Mouse (Mus musculus) limb, embryonic 14.5 days (tissue): ENCODE results near the gene Gad1. TPM values are rescaled to one million over a fixed set of nuclear protein-coding genes. Genes with fewer than 3 reads are reported as not detected.

ENCODE experiments used
- ATAC-seq: fragments of 200-750 bp; cut with Nextera tagmentation; 2 replicates; pipeline ENCODE4 v1.8.0; 2017; ENCODE audit warnings: low read depth, moderate number of reproducible peaks, moderate TSS enrichment; ENCODE audit not compliant: low FRiP score
- DNase-seq: peaks from one replicate; pipeline ENCODE4 v3.0.0-alpha.2; 2015; ENCODE audit warnings: low spot score
- H3K27ac ChIP-seq: fragments of 300-500 bp; sonication (generic); replicated peaks from 2 replicates; pipeline ENCODE4 v1.5.1; 2014; ENCODE audit warnings: low read depth, mild to moderate bottlenecking, low read length, moderate library complexity, mixed read lengths
- H3K27me3 ChIP-seq: fragments of 300-500 bp; sonication (generic); 2 replicates; pipeline ENCODE4 v1.6.1; 2014; ENCODE audit warnings: low read length, mixed read lengths; ENCODE audit not compliant: control insufficient read depth, insufficient read depth
- H3K36me3 ChIP-seq: fragments of 300-500 bp; sonication (generic); 2 replicates; pipeline ENCODE4 v1.6.1; 2014; ENCODE audit warnings: mild to moderate bottlenecking, low read length, moderate library complexity, mixed read lengths; ENCODE audit not compliant: control insufficient read depth, insufficient read depth
- H3K4me1 ChIP-seq: fragments of 300-500 bp; sonication (generic); 2 replicates; pipeline ENCODE4 v1.6.1; 2014; ENCODE audit warnings: antibody characterized with exemption, low read length, mixed read lengths; ENCODE audit not compliant: control insufficient read depth, insufficient read depth
- H3K4me2 ChIP-seq: fragments of 300-500 bp; sonication (generic); replicated peaks from 2 replicates; pipeline ENCODE4 v1.6.1; 2014; ENCODE audit warnings: low read depth, mild to moderate bottlenecking, low read length, moderate library complexity; ENCODE audit not compliant: severe bottlenecking
- H3K4me3 ChIP-seq: fragments of 300-500 bp; sonication (generic); replicated peaks from 2 replicates; pipeline ENCODE4 v1.5.1; 2014; ENCODE audit warnings: low read length
- H3K9ac ChIP-seq: fragments of 300-500 bp; sonication (generic); 2 replicates; pipeline ENCODE4 v1.6.1; 2014; ENCODE audit warnings: mild to moderate bottlenecking, low read depth, low read length, moderate library complexity; ENCODE audit not compliant: severe bottlenecking
- H3K9me3 ChIP-seq: fragments of 300-500 bp; sonication (generic); 2 replicates; pipeline ENCODE4 v1.6.1; 2016; ENCODE audit warnings: low read length; ENCODE audit not compliant: control insufficient read depth
- POLR2A ChIP-seq: fragments of 200-500 bp; IDR thresholded peaks from 2 replicates; pipeline ENCODE4 v1.8.0; 2012; ENCODE audit warnings: inconsistent platforms, mild to moderate bottlenecking, moderate library complexity, borderline replicate concordance; ENCODE audit not compliant: insufficient read depth, insufficient read length; ENCODE audit errors: extremely low read depth
- WGBS: fragments of 180-500 bp; shearing (Covaris S2); extraction: QIAGEN DNeasy Blood & Tissue Kit; methylation state at CpG from one replicate; pipeline ENCODE4 v1.1.7; 2014; 5-methylcytosine and 5-hydroxymethylcytosine counted together
- polyA plus RNA-seq, 2 experiments: library from polyadenylated mRNA; depleted of rRNA in 1 of 2; stranded (reverse) in 1 of 2; unstranded in 1 of 2; fragments of >200 nt; fragmentation: Nextera tagmentation in 1 of 2; extraction: Ambion mirVana in 1 of 2; gene quantifications; 2 replicates each; pipeline versions ENCODE4 v1.2.1 to v1.2.3; 2012 to 2014

Gene Gad1
- polyA plus RNA-seq, 2 experiments: 0.37 to 0.91 TPM

DNA sequence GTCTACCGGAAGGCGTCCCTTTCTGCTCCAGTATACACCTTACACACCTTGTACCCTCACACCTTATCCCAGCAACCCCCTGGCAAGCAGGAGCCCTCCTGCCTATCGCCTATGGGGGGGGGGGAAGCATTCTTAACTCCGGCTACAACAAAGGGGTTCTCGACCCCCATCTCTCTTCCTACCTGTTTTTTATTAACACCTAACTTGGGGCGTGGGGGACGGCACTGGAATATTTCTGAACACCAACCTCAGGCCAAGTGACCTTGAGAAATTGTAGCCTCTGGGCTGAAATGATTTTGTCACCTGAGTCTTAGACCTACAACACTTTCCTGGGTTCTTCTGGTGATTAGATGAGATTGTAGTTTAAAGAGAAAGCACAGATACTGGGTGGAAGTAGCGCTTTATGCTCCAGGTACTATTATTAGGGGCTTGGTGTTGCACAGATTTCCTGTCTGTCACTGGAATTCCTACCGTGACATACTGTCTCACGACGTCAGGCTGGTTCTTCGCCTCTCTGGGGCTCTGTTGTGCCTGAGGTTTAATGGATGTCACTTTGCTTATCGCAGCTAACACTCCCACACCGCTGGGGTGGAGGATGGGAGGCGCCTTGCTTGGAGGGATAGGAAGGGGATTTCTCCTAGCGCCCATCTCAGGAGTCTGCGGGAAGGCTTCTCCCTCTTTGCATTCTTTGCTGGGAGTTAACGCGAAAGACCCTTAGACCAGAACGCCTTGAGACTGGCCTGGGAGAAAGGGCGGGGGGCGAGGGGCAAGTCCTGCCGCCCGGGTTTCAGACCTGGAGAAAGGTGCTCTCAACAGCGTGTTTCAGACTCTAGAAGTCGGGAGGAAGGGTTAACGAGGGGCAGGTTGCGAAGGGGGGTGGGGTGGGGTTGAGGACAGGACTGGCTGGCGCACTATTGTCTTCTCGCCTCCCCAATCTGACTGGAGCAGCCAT lies 13.1 kb downstream of the Gad1 start:
- Histone ChIP-seq H3K9me3 (no peaks in the 10 kb centered on the region), H3K4me2 (0 out of 2 replicates have a peak overlapping the region, but pooled peaks have one; percentile 16), H3K36me3 (no peaks in the 10 kb centered on the region), H3K4me3 (0 out of 2 replicates have a peak overlapping the region, but pooled peaks have one; percentile 0), H3K9ac (no peak overlapping the region), H3K27me3 (peaks cover 96% of the 10 kb centered on the region), H3K4me1 (peaks cover 37% of the 10 kb centered on the region), H3K27ac (no peak overlapping the region)
- WGBS: 4% methylated on average over 26 of the region's 30 CpGs
- DNase-seq: no peak
- no peak for TF ChIP-seq POLR2A
- ATAC-seq: no peak

DNA sequence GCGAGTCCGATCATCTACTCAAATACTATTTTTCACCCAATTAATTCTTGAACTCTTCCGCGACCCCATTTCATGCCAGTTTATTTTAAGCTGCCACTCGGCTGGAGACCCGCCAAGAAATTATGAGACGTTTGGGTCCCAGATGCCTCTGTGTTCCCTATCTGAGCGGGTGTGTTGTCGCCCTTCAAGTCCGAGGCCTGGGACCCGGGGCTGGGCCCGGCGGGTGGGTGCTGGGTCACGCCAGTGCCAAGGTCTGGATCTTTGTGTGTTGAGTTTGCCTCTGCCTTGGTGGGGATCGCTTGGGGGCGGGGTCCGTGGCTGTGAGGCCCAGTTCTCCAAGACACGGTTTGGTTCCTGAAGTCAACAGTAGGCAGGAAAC lies 13.7 kb downstream of the Gad1 start:
- H3K4me2 ChIP-seq: peak overlapping the region; percentile 16; the same call in 1 of the 2 replicates
- no peak overlapping the region for H3K9ac ChIP-seq
- WGBS: 4% methylated on average over 18 of the region's 18 CpGs
- 0 out of 2 replicates have a peak overlapping the region, but pooled peaks have one; percentile 0 for H3K4me3 ChIP-seq
- H3K36me3 ChIP-seq: no peaks in the 10 kb centered on the region
- peaks cover 35% of the 10 kb centered on the region for H3K4me1 ChIP-seq
- no peaks in the 10 kb centered on the region for H3K9me3 ChIP-seq
- ATAC-seq (no peak), DNase-seq (no peak)
- TF ChIP-seq POLR2A: no peak
- H3K27me3 ChIP-seq: peaks cover 94% of the 10 kb centered on the region
- H3K27ac ChIP-seq: no peak overlapping the region

DNA sequence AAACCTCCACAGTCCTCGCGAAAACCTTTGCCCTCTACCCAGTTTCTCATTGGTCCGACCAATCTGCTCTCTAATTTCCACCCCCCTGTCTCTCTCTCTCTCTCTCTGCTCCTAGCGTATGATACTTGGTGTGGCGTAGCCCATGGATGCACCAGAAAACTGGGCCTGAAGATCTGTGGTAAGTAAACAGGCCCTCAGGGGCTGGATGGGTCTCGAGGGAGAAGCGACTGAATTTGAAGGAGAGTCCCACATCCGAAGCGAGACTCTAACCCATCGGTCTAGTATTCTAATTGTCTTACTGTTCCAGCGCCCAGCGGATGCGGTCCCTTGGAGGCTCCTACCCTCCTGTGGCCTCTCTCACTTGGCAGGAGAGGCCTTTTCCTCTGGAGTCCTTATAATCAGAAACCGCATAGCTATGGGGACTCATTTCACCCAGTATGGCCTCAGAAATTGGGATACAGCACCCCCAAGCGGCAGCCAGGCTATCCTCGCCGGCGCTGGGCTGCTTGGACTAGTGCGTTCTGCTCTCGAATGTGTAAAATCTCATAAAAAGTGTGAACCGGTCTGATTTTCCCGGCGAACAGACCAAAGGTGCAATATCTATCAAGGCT lies 14.3 kb downstream of the Gad1 start:
- peak overlapping the region; percentile 28; the same call in 1 of the 2 replicates for H3K4me3 ChIP-seq
- no peaks in the 10 kb centered on the region for H3K9me3 ChIP-seq
- H3K36me3 ChIP-seq: no peaks in the 10 kb centered on the region
- H3K4me1 ChIP-seq: peaks cover 31% of the 10 kb centered on the region
- no peak overlapping the region for H3K9ac ChIP-seq
- ATAC-seq (no peak), DNase-seq (peak; percentile 40)
- peak overlapping the region; percentile 47; the same call in 1 of the 2 replicates for H3K4me2 ChIP-seq
- no peak for TF ChIP-seq POLR2A
- H3K27ac ChIP-seq: no peak overlapping the region
- 5% methylated on average over 23 of the region's 23 CpGs for WGBS
- H3K27me3 ChIP-seq: peaks cover 88% of the 10 kb centered on the region

DNA sequence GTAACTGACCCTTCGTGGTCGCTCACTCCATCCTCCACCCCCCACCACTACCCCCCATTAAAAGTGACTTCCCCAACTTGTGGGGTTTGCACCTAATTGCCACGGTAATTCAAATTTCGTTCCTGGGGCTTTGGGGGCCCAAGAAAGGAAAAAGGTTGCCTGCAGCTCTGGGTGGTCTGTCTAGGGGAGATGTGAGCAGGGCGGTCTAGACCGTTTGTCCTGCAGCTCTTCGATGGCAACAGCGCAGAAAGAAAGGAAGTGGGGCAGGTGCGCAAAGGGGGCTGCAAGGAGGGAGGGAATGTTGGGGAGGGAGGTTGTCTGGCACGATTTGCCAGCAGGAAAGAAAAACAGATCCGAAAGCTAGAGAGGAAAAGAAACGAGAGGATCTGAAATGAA lies 14.8 kb downstream of the Gad1 start:
- Histone ChIP-seq H3K4me2 (peak overlapping the region; percentile 47), H3K36me3 (no peaks in the 10 kb centered on the region), H3K27ac (no peak overlapping the region), H3K9me3 (no peaks in the 10 kb centered on the region), H3K27me3 (peaks cover 83% of the 10 kb centered on the region), H3K4me1 (peaks cover 28% of the 10 kb centered on the region), H3K9ac (no peak overlapping the region), H3K4me3 (peak overlapping the region; percentile 28)
- no peak for TF ChIP-seq POLR2A
- DNase-seq: no peak
- under 1% methylated on average over 12 of the region's 12 CpGs for WGBS
- no peak for ATAC-seq

DNA sequence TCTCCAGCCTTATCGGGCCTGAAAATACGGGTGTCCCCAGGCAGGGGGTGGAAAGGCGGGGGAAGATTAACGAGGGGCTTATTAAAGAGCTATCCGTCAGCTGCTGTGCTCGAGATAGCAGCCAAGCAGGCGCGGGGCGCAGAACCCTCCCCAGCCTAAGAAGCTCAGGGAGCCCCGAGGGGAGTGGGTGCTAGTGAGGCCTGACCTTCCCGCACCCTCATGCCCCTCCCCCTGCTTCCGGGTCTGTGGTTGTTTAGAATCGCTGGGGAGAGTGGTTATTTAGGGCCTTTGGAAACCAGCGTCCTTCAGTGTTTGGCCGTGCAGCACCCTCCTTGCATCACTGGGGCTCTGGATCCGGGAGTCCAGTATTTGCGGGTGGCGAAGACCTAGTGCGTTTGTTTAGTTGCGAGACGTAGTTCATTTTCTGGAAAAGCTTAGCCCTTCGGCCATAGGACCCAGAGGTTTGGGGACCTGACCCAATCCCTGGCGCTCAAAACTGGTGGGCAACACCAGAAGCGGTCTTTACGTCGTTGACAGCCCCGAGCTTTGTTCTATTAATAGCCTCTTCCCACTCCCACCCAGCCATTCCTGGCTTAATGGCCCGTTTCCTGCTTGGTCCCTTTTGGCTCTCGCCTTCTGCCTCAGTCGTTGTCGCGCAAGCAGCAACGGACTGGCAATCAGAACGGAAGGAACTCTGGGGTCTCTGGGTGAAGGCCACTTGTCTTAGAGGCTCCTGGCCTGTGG lies 15.5 kb downstream of the Gad1 start:
- no peak for TF ChIP-seq POLR2A
- H3K4me2 ChIP-seq: peak overlapping the region; percentile 47
- H3K27ac ChIP-seq: no peak overlapping the region
- H3K36me3 ChIP-seq: no peaks in the 10 kb centered on the region
- H3K9ac ChIP-seq: no peak overlapping the region
- under 1% methylated on average over 34 of the region's 34 CpGs for WGBS
- DNase-seq (no peak), ATAC-seq (no peak)
- peaks cover 21% of the 10 kb centered on the region for H3K4me1 ChIP-seq
- H3K4me3 ChIP-seq: peak overlapping the region; percentile 28
- peaks cover 76% of the 10 kb centered on the region for H3K27me3 ChIP-seq
- no peaks in the 10 kb centered on the region for H3K9me3 ChIP-seq
